Mouse (Mus musculus) heart, adult 2 months (tissue): Measurements from ENCODE around the gene Gm12830.

Experiments used
- CTCF ChIP-seq: fragments of 200-600 bp; IDR thresholded peaks from 2 replicates; pipeline ENCODE4 v1.8.1; 2022; ENCODE audit warnings: antibody characterized with exemption, mild to moderate bottlenecking, moderate library complexity
- EP300 ChIP-seq: fragments of 200-500 bp; IDR thresholded peaks from 2 replicates; pipeline ENCODE4 v1.6.1; 2011; ENCODE audit warnings: low read depth, low read length, control low read depth; ENCODE audit not compliant: insufficient read depth
- POLR2A ChIP-seq: fragments of 200-500 bp; IDR thresholded peaks from 2 replicates; pipeline ENCODE4 v1.6.1; 2011; ENCODE audit warnings: mild to moderate bottlenecking, low read depth, low read length, control low read depth; ENCODE audit not compliant: insufficient read depth

GRCm38 (mm10) chr4:114900866-114901642, 79.5 kb downstream of the Gm12830 start:
- no peak for TF ChIP-seq CTCF
- TF ChIP-seq POLR2A = no peak
- TF ChIP-seq EP300 = no peak
